Mouse (Mus musculus) lung, adult 2 months (tissue): ENCODE data around the gene 2010111I01Rik.

Source experiments
- CTCF ChIP-seq: fragments of 200-500 bp; IDR thresholded peaks from 2 replicates; pipeline ENCODE4 v1.5.1; 2011; ENCODE audit warnings: mild to moderate bottlenecking, low read length, control low read depth; ENCODE audit not compliant: insufficient read depth
- POLR2A ChIP-seq: fragments of 200-500 bp; IDR thresholded peaks from 2 replicates; pipeline ENCODE4 v1.6.1; 2011; ENCODE audit warnings: low read depth, mild to moderate bottlenecking, control low read depth, low read length, borderline replicate concordance; ENCODE audit errors: extremely low read depth

DNA sequence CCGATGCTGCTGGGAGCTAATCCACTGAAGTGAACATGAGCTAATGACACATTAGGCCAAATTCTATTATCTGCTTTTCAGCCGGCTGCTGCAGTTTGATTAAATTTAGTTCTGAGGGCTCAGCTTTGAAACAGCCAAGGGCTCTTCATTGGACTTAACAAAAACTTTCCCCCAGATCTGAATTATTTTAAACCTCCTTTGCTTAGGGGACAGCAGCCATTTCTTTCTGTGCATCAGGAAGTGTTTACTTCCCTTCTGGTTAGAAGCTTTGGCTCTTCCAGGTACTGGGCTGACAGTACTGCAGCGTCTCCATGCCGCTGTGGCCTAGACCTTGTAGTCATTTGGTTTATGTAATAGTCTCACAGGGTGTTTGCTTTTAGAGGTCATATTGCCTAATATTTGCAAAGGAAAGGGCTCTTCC, 149.2 kb downstream of the 2010111I01Rik start:
- no peak for TF ChIP-seq CTCF
- TF ChIP-seq POLR2A: no peak
